Mouse (Mus musculus) left cerebral cortex, postnatal 36 days (tissue): ENCODE data around the gene Pla2g4e. TPM values are rescaled to one million over a fixed set of nuclear protein-coding genes. Genes with fewer than 3 reads are reported as not detected.

Experiments
- DNase-seq, 2 experiments: peaks; one replicate each; pipeline ENCODE4 v3.0.0; 2021 to 2022; ENCODE audit warnings: low spot score in 2 of 2, mixed read lengths in 1 of 2
- intact Hi-C: fragments of 180-260 bp; cut with DNase I; formaldehyde crosslinking; loops from one replicate; pipeline ENCODE4 v1.15.1; 2025
- total RNA-seq, 2 experiments: library from RNA; stranded (reverse); gene quantifications; 2 replicates each; pipeline ENCODE4 v1.2.3; 2021

Pla2g4e gene
- total RNA-seq, 2 experiments from 2014 or later: 18.5 to 21.7 TPM

DNA sequence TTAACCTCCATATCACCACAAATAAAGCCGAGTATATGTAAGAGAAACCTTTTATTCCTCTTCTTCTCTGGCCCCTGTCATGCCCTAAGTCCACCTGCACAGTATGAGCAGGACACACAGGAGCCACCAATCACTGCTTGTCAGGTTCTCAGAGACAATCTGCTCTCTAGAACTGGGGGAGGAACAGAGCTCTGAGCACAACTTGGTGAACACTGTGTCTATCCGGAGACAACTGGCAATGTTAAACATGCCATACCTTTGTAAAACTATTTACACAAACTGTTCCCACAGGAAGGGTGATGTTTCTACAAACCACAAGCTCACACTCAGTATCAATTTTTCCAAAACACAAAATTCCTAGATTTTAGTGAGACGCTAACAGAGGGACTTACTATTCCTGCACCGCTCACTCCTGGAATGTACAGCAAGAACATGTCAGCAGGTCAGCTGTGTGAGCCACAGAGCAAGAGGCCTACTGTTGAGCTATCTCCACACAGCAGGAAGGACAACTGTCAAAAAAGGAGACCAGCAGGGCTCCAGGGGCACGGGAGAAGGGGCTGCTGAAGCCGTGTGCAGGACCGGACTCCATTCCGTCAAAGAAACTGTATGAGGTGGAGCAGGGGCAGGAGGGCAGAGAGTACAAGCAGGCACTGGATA is 115.8 kb downstream of the Pla2g4e start:
- intact Hi-C loops: no loop called here
- no peak for DNase-seq

DNA sequence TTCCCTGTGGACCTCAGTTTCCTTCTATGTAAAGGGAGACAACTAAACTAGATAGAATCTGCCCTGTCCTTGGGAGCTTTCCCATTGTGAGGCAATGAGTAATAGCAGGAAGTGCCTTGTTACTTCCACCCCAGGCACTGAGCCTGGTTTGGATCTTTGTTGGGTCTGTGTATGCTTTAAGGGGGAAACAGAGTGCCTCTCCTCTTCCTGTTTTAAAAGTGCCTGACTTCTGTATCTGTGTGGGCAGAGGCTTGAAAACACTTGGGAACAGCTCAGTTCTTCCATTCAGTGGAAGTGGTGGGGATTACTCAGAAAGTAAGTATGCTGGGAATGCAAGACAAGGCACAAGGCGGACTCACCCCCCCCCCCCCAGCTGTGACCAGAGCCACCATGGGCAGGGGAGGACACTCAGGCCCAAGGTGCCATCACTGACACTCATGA is 116.5 kb downstream of the Pla2g4e start:
- DNase-seq: no peak
- intact Hi-C loops: no loop called here

DNA sequence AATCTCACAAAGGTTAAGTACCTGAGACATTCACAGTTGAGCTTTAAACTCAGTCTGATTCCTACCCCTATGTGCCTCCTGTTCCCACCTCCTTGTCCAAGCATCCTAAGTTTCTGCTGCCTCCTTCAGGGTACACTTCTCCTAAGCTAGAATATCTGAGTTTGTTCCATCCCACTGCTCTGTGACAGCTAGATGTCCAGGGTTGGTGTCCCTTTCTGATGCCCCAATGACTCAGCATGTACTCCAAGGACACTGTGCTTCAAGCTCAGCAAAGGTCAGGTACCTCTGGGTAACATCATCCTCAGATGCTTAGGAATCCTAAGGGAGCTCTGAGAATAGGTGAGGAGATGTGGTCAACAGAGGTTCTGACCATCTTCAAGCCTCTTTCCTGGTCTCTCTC is 117.1 kb downstream of the Pla2g4e start:
- no peak for DNase-seq

DNA sequence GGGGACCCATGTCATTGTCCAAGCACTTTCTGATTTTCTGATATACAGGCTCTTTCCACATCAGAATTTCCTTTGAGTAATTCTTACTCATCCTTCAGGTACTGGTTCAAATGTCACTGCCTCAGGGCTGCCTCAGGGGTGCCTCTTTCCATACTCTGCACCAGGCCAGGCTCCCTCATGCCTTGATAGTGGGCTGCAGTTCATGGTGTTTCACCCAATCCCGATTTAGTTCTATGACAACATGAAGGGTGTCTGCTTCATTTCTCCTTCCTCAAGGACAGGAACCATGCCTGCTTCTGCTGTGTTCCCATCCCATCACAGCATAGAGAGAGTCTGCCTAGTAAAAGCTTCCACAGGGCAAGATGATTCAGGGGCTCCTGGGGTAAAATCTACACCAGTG is 118.2 kb downstream of the Pla2g4e start:
- intact Hi-C loops: no loop called here
- DNase-seq: no peak

More for the DNA sequence above, 117.1 kb downstream of the Pla2g4e start:
- intact Hi-C loops: no loop called here

DNA sequence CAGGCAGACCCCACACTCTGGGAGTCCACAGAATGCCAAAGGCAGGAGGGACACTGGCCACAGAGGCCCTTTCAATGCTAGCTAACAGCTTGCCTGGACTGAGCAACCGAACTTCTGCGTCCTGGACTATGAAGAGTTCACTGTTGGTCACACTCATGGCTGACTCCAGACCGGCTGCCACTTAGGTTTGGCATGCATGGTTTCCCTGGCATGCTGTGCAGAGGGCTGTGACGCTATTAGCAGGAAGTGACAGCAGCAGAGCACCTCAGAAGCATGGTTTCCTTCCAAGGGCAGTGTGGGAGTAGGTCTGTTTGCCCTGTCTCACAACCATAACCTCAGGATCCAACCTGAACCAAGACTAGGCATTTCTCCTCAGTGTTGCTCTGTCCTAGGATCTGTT is 118.7 kb downstream of the Pla2g4e start:
- intact Hi-C loops: no loop called here
- DNase-seq: no peak

DNA sequence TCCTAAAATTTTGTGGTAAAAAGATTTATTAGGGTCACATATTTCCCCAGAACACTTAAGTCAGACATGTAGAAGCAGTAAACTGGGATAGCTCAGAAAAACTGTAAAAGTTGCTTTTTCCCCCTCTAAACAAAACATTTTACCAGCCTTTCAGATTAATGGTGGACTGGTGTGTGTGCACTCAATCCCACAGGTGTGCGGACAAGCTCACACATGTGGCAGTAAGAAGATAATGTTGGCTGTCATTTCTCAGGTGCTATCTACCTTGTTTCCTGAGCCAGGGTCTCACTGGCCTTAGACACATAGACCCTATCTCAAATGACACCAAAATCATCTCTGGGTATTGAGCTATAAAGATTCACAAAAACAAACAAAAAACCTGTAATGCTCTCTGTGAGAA is 119.7 kb downstream of the Pla2g4e start:
- intact Hi-C loops: no loop called here

DNA sequence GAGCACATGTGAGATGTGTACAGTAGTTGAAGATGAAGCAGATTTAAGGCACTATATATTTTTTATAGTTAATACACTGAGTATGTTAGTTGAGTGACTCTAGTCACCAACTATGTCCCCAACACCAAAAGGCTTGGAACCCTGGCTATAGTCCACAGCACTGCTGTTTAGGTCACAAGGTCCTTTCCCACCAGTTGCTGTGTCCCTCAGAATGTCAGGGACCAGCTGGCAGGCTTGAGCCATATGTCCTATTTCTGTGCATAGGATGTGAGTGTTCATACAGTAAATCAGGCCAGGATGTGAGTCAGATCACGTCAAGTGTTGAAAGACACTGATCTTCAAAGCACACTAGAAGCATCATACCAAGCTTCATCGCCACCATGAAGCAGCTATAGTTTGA is 120.2 kb downstream of the Pla2g4e start:
- DNase-seq: no peak
- intact Hi-C loops: no loop called here

More for the DNA sequence above, 119.7 kb downstream of the Pla2g4e start:
- DNase-seq: no peak

DNA sequence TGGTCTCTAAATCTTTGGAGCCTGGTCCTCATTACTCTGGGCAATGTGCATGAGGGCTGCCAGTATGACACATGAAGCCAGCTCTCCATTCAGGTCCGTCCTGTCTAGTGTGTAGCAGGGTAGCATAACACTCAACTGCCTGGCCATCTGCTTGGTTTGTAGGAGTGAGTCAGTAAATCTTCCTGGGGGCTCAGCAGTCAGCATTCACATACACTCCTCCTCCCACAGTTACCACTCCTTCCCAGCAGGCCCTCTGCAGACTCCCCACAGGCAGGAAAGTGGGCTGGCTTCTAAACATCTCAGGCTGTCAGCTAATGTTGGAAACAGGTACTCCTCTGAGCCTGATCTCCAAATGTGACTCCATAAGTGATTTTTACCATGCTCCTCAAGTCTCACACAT is 121.0 kb downstream of the Pla2g4e start:
- intact Hi-C loops: no loop called here
- DNase-seq: no peak

DNA sequence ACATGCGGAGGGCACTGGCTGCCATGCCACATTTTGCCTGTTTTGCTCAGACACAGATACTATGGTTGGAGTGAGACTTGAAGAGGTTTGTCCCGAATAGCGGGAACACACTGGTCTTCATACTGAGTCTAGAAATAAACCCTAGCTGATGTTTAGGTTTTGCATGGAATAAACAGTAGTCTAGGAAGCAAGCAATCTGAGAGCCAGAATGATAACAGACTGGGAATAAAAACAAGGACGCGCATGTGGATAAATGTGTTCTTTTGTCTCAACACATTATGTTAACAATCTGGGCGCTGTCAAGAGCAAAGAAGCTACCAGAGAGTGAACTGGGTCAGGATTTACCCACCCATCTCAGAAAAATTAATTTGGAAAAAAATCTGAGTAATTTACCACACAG is 122.2 kb downstream of the Pla2g4e start:
- intact Hi-C loops: no loop called here
- DNase-seq: no peak

DNA sequence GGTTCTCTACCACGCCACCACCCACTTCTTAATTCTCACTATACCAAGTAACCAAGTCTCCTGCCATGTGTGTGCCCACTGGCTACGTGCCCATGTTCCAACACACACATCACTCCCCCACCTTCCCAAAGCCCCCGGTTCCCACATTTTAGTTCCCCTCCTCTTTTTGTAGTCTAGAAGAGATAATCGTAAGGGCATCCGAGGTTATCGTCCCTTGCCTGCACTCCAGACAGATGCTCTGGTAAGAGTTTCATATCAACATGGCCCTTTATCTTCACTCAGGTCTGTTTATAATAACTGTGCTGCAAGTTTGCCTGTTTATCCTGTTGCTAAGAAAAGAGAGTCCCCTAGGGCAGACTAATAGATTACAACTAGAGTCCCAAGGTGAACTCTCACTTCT is 127.8 kb downstream of the Pla2g4e start:
- no peak for DNase-seq
- intact Hi-C loops: no loop called here

Other genes starting within 250 kb of the Pla2g4e start
- 1 to 10 TPM; 3.4 to 4.8 TPM for gene Jmjd7, start 217.9 kb downstream of the Pla2g4e start, total RNA-seq
- under 1 TPM in 1 of 2 experiments, not detected in 1; 0.84 TPM for gene Gm28042, start 217.8 kb downstream of the Pla2g4e start, total RNA-seq
- 1 to 10 TPM; 1.4 to 3.7 TPM for gene Pla2g4b, start 211.9 kb downstream of the Pla2g4e start, total RNA-seq
- 10 to 100 TPM; 11.3 to 12.9 TPM for gene Ehd4, start 90.7 kb downstream of the Pla2g4e start, total RNA-seq
- under 1 TPM in 1 of 2 experiments, not detected in 1; 0.11 TPM for gene Pla2g4d, start 43.9 kb upstream of the Pla2g4e start, total RNA-seq
- not detected for gene Pla2g4f, start 68.8 kb upstream of the Pla2g4e start, total RNA-seq
- gene Vps39, start 107.8 kb upstream of the Pla2g4e start, total RNA-seq: 10 to 100 TPM; 65.5 to 74.3 TPM
- 10 to 100 TPM; 14.2 to 15.0 TPM for gene Ganc, start 158.6 kb upstream of the Pla2g4e start, total RNA-seq
- 10 to 100 TPM; 35.1 to 40.0 TPM for gene Tmem87a, start 158.8 kb upstream of the Pla2g4e start, total RNA-seq
- gene Capn3, start 210.7 kb upstream of the Pla2g4e start, total RNA-seq: 1 to 10 TPM; 4.0 to 4.4 TPM